Mouse (Mus musculus): Measurements from ENCODE around the gene Gpc4. TPM values are rescaled to one million over a fixed set of nuclear protein-coding genes. Genes with fewer than 3 reads are reported as not detected.

The Gpc4 gene
- total RNA-seq, 2 experiments from 2014 or later, result 51.6 to 55.4 TPM

DNA sequence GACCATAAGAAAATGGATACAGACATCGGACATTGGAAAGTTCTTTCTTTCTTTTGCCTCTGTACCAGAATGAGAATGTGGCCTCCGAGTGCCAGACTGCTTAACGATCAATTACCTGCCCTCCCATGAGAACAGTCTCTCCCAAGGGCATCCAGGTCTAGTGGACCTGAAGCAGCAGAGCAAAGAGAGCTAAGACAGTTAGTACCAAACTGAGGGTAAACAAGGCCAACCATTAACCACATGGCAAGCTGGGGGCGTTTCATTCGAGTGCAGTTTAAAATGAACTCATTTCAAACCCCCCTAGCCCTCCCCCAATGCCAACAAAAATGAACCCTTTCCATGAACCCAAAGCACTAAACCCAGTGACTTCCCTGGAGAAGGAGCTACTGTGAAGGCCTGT is 12.1 kb downstream of the Gpc4 start:
- intact Hi-C loops (cut with DNase I), result no loop called here

DNA sequence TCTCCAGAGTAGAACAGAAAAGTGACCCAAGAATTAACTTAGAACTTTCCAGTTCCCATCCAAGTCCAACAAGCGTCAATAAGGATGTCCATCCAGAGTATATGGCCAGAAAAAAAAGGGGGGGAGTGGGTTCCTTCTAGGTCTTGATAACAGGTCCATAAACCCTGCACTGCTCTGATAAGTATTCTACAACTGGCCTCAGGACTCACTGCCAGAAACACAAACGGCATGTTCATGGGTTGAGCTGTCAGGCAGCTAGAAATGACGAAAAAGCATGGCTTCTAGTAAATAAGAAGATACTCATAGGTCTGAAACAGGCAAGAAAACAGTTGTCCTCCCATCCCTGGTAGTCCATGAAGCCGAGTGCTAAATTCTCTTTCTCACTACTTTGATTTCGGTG is 13.5 kb downstream of the Gpc4 start:
- intact Hi-C loops (cut with DNase I), result no loop called here
- no peak for DNase-seq

More for the DNA sequence above, 12.1 kb downstream of the Gpc4 start:
- DNase-seq, result no peak

DNA sequence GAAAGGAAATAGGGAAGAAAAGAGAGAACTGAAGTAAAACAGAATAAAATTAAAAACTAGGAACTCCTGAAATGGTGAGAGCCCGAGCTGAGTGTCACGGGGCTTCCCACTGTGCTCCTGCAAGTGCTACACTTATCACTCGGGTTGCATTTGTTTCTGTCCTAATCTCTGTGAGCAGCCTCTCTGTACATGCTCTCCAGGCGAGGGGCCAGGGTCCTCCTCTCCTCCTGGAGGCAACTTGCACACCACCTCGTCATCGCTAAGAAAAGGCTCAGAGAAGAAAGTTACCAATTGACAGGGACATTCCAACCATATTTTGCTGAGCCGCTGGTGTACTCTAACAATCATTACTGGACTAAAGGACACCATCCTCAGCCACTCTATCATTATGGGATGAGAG is 14.0 kb downstream of the Gpc4 start:
- DNase-seq, result peak; percentile 20 to 21
- intact Hi-C loops (cut with DNase I), result no loop called here

DNA sequence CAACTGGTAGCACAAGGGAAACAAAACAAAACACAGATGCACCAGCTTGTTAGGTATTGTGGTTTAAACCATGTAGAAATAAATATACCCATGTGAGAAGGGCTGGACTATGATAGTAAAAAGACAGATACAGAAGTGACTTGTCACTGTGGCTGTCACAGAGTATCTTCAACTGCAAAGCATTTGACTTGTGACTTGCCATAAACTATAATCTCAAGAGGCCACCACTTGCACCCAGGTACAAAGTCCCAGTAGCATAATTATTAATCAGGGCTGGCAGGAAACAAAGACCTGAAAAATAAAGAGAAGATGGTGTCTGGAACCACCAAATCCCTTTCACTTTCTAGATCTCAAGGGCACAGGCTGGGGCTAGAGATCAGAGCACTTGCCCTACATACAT is 19.5 kb downstream of the Gpc4 start:
- intact Hi-C loops (cut with DNase I), result no loop called here
- no peak for DNase-seq

DNA sequence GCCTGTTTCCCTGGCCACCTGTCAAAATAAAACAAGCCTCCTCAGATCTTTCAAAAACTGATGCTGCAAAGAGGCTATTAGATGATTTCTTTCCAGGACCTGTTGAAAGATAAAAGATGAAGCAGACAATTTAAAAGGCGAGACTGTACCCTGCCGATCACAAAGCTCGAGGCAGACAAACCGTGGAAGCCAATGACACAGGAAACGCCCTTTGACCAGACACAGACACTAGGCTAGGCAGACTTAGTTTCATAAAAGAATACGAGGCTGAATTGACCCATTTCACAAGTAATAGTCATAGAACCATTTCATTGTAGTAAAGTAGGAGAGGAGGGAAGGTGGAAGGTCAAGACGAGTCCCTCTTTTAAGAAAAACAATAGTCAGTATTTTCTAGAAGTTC is 20.6 kb downstream of the Gpc4 start:
- intact Hi-C loops (cut with DNase I), result no loop called here
- no peak for DNase-seq

DNA sequence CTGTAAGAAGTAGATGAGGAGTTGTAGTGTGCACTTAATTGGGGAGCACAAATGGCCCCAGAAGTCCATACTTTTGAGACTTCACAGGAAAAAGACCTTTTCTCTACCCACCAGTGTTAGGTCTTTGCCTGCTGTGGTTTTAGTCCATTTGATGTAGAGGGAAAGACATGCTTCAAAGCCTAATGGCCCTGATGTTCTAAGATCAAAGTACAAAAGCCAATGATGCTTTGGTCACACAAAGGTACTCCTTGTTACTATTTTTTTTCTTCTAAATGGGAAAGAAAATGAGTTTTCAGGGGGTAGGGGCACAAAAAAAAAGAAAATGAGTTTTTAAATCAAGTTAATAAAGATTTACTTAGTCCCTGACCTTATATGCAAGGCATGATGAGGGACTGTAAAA is 24.7 kb downstream of the Gpc4 start:
- DNase-seq, result no peak
- intact Hi-C loops (cut with DNase I), result no loop called here

DNA sequence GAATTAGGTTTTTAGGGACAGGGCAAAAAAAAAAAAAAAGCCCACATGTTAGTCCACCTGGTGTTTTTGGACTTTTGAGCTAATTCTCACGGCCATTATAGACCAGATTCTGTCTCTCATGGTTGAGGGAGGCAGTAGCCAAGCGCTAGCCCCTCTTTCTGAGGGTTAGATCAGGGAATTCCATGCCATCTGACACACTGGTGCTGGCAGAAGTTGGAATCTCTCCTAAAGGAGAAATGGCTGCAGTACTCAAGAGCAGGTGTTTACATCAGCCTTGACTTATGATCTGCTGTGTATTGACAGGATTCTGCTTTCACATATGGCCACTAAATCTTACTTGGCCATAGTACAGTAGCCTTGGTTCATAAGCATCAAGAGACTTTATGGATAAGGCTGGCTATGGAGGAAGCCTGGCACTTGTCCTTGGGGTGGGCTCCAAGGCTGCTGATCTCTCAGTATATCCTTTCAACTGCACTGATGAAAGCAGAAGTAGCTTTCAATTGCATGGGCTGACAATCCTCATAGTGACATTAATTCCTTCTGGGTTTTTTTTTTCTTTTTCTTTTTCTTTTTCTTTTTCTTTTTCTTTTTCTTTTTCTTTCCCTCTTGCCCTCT is 26.5 kb downstream of the Gpc4 start:
- intact Hi-C loops (cut with DNase I), result no loop called here
- DNase-seq, result no peak

DNA sequence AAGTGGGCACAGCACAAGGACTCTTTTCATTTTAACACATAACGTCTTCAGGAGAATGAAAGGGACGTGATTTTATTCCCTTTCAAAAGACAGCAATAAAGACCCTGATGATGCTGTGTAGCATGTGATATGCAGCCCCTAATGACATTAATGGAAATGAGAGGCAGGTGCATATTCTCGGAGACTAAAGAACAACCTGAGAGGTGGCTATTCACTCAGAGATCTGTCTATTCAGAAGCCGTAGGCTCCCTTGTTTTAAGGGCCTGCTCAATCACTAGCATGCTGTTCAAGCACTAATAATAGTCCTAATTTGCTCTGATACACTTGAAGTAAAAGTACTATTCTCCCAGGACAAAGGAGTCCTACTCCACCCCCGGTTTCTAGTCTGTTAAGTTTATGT is 27.0 kb downstream of the Gpc4 start:
- DNase-seq, result no peak

DNA sequence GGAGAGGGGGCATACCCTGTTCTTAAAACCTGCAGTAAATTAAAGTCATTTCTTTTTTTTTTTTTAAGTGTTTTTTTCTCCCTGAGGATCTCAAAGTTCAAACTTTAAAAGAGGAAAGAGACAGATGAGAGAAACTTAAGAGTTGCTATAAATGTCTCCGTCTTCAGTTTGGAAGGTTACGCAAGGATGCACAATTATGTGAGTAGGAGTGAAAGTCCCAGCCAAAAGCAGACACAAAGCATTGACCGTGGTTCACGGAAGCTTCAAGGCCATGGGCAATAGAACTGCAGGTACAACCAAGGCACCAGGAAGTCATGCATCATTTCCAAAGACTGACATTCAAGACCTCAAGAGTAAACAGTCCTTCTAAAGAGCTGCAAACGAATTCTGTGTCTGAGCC is 28.5 kb downstream of the Gpc4 start:
- no peak for DNase-seq
- intact Hi-C loops (cut with DNase I), result no loop called here

More for the DNA sequence above, 27.0 kb downstream of the Gpc4 start:
- intact Hi-C loops (cut with DNase I), result no loop called here

DNA sequence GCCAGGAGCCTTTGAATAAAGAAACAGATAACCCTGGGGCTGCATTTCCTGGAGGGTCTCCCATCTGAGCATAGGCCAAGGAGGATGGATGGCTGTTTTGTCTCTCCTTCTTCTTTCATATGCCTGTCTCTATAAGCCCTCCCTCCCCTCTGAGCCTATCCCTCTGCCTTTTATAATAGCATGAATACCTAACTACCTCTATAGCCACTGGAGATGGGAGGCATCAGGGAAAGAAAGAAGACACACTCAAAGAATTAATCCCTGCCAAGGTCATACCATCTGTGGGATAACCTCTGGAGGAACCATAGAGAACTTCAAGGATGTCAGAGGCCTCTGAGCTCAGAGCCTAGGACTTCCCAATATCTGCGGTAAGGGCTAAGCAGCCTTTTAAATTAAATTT is 35.4 kb downstream of the Gpc4 start:
- intact Hi-C loops (cut with DNase I), result no loop called here
- DNase-seq, result no peak

DNA sequence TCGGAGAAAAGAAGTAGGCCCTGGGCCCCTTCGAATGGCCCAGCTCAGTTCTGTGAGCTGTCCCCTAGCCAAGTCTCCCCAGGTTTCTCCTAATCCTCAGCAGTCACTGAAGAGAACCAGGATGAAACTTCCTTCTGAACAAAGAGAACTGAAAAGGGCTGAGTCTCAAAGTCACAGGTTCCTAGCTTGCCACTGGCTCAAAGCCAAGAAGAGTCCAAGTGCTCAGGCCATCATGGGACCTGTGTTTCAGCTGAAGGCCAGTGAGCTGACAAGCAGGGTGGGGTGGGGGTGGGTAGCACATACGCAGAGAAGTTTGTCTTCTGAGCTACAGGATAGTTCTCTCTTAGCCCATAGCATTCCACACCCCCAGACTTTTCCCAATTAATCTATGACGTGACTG is 36.3 kb downstream of the Gpc4 start:
- peak in 1 of 2 experiments; percentile 10 for DNase-seq
- intact Hi-C loops (cut with DNase I), result no loop called here

DNA sequence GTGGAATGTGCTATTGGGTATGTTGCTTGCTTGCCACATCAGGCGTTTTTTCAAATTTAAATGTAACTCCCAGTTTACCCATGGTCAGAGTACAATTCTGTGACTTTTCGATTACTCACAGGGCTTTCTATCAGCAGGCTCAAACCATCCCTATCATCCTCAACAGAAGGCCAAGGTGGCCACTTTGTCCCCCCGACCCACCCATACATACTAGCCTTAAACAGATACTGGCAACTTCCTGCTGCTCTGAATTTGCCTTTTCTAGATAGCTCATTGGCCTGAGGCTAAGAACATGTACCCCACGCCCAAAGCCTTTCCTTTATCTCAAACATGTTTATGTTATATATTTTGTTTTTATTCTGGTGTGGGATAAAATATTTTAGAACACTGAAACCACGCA is 51.4 kb downstream of the Gpc4 start:
- intact Hi-C loops (cut with DNase I), result no loop called here
- no peak for DNase-seq

DNA sequence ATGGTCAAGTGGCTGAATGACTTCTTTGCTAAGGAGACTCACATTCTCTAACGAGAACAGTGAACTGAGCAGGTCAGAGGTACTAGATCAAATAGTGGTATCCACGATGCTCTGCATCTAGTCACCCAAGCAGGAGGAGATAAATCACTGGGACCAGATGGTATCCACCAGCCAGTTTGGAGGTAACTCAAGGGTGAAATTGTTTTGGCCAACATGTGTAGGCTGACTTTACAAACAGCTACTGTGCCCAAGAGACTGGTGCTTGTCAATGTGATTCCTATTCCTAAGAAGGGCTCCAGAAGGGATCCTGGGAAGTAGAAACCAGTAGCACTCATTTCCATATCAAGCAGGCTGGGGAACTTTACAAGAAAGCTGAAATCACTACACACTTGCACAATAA is 55.4 kb downstream of the Gpc4 start:
- no peak for DNase-seq
- intact Hi-C loops (cut with DNase I), result no loop called here

DNA sequence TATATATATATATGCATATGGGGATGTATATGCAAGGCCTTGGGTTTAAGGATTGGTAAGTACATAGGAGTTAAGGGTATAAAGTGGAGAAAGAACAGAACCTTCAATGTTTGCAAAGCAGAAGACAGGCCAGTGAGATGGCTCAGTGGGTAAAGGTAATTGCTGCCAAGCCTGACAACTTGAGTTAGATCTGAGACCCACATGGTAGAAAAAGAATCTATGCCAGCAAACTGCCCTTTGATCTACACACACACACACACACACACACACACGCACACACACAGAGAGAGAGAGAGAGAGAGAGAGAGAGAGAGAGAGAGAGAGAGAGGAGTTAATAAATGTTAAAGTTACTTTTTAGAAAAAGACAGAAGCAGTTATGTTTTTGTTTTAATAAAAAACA is 56.1 kb downstream of the Gpc4 start:
- intact Hi-C loops (cut with DNase I), result no loop called here
- no peak for DNase-seq

DNA sequence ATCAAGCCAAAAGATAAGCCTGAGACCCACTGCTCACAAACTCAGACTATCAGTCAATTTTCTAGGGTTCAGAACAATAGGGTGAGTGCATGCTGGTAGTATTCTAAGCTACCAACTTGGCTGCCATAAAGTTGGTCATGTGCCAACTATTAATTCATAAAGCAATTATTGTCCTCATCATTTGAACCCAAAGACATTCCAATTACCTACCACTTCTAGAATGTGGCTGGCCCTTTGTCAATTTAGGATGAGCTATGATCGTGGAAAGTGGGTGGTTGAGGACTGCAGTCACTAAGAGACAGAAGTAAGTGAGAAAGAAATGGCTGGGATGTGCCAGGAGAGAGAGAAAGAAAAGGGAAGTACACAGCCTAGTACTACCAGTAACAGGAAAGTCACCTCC is 61.3 kb downstream of the Gpc4 start:
- intact Hi-C loops (cut with DNase I), result no loop called here
- DNase-seq, result no peak

DNA sequence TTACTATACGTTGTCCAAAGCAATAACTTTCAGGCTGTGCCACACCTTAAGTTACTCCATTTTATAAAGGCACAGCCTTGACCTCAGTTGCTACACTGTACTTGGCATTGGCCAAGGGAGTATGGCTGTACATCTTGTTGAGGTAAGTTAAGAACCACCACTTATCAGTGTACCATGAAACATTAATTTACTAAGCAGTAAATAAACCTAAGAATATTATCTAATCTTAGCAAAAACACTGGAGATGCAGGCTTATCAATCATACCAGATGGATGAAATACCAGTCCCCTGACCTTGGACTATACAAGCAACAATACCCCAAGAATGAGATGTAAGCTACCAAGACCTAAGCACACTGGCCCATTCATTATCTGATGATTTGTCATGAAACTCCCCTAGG is 63.1 kb downstream of the Gpc4 start:
- DNase-seq, result no peak
- intact Hi-C loops (cut with DNase I), result no loop called here

DNA sequence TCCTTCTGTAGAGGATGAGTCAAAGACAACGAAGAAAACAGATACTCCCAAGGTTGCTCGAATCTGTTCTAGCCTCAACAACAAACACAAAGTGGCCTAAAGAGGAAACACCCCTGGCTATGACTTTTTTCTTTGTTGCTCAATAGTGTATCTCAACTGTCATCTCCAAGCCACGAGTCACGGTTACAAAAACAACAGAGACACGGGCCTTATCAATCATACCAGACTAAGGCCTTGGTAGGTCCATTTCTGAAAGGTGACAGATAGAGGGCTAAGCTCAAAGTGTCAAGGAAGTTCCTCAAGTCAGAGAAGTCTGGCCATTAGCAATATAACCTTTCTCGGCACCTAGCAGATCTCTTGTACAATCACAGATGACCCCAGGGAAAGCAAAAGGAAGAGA is 63.6 kb downstream of the Gpc4 start:
- DNase-seq, result no peak
- intact Hi-C loops (cut with DNase I), result no loop called here

DNA sequence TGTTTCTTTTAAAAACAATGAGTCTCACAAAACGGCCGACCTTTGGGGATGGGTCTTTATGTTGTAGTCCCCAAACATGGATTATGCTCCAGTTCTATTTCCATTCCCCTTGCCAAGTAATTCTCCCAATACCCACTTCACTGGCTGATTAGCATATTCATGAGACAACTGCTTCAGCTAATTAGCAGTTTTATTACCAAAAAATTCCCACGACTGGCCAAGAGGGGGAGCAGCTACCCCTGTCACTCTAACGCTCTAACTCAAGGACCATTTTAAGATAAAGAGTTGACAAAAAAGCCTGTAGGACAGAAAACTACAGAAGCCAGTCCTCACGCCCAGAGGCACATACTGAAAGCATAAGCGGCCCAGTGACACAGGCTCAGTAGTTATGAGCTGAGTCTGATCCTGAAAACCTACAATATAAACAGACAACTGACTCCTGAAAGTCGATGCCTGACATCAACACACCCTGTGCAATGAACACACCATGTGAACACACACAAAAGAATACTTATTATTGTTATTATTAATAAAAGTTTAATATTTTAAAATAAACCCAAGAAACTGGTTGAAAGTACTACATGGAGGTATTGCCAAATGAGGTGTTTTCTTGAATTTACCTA is 77.2 kb downstream of the Gpc4 start:
- DNase-seq, result peak; percentile 16 to 18
- intact Hi-C loops (cut with DNase I), result loop anchor here (2.0 kb wide), 1 partner anchor 283 kb away; no protein-coding TSS in a partner anchor

DNA sequence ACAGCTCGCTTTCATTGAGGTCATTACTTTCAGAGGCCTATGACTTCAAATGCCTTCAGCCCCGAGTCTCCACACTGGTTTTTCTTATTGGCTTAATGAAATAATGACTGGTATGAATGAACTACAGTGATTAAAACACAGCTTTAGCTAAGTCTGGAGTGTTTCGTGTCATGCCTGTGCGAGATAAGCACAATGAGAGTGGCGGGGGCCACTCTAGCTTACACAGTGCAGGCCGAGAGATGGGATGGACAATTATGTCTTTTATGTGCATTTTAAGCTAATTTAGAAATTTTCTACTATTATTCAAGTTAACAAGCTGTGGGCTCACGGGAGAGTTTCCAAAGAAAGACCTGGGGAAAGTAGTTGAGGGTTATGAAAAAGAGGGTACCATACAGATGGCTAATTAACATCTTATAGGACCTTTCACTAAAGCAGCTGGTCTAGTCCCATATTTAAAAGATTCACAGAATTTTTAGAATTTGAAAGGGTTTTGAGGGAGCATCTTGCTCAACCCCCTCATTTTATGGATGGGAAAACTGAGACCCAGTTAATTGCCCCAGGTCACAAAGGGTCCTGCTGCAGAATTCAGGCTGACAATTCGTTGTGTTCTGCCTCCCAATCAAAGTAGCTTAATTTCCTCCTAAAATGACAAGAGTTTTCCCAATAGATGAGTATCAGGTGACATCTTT is 78.0 kb downstream of the Gpc4 start:
- DNase-seq, result no peak
- intact Hi-C loops (cut with DNase I), result no loop called here

DNA sequence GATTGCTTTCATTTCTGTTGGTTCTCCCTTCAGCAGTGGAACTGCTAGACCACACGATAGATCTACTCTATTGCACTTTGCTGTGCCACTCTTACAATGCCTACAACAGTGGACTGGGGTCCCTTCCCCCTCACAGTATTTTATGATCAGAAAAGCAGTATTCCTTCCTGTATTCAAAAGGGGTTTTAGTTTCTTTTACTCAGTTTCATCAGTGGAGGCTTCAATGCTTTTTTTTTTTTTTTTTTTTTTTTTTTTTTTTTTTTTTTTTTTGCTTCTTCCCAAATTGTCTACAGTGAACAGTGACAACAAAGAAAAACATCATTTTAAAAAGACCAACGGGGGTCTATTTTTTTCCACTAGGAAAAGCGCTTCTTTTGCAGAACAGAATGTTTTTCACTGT is 81.5 kb downstream of the Gpc4 start:
- intact Hi-C loops (cut with DNase I), result no loop called here
- no peak for DNase-seq

DNA sequence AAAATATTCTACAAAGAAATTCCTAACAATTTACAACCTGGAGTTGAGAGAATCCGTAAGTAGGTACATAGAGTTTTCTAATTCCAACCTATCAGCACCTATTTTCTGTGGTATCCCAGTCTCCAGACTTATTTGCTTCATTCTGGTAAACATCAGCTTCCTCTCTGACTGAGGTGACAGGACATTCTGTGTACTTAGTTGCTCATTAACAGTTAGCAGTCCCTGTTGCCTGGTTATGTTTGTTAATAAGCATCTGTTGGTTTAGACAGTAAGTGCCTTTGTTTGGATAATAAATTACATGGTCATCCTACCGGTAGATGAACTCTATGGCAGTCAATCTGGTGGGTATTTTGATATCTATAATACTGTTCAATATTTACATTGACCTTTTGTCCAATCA is 92.6 kb downstream of the Gpc4 start:
- intact Hi-C loops (cut with DNase I), result no loop called here
- no peak for DNase-seq

DNA sequence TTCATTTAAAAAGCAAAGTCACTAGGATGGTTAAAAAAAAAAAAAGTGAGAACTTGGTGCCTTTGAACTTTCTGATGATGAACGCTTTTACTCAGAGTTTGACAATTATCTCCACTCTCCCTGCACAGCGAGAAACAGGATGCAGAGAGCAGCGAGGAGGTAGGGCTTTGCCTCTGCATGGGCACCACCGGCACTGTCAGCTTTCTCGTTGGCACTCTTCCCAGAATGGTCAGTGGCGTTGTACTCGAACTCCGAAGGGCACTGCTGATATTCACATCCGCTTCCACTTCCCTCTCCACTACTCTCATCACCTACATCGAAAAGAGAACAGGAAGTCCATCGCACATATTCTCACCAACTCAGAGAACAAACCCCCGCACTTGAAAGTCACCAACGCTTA is 111.6 kb downstream of the Gpc4 start:
- peak in 1 of 2 experiments; percentile 15 for DNase-seq
- intact Hi-C loops (cut with DNase I), result no loop called here
